Mouse (Mus musculus) urinary bladder, postnatal 25 days (tissue): Measurements from ENCODE around the gene Zfp60.
"Not testable (repeated sequence)": the region's sequence is repeated elsewhere in the genome, so short reads cannot be mapped to it uniquely, and the experiment has no call there.

Experiments used
- DNase-seq: peaks from one replicate; pipeline ENCODE4 v3.0.0; 2022; ENCODE audit warnings: low spot score

Gene Zfp60

DNA sequence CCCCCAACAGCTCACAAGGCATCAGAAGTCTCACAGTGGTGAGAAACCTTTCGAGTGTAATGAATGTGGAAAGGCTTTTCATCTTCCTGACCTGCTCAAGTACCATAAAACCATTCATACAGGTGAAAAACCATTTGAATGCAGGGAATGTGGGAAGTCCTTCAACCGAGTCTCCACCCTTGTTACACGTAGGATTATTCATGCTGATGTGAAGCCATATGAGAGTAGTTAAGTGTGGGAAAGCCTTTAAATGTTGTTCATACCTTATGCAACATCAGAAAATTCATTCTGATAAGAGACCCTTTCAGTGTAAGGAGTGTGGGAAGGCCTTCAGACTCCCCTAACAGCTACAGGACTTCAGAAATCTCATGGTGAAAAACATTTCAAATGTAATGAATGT lies 62.7 kb downstream of the Zfp60 start:
- DNase-seq = not testable (repeated sequence)

DNA sequence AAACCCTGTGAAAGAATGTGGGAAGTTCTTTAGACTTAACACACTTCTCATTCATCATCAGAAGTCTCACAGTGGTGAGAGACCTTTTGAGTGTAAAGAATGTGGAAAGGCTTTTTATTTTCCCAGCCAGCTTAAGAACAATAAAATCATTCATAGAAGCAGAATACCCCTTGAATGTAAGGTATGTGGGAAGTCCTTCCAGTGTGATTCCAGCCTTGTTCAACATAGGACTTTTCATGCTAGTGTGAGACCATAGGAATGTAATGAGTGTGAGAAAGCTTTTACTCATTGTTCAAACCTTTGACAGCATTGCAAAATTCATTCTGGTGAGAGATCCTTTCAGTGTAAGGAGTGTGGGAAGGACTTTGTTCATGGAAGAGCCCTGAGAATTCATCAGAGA lies 63.4 kb downstream of the Zfp60 start:
- no peak for DNase-seq

DNA sequence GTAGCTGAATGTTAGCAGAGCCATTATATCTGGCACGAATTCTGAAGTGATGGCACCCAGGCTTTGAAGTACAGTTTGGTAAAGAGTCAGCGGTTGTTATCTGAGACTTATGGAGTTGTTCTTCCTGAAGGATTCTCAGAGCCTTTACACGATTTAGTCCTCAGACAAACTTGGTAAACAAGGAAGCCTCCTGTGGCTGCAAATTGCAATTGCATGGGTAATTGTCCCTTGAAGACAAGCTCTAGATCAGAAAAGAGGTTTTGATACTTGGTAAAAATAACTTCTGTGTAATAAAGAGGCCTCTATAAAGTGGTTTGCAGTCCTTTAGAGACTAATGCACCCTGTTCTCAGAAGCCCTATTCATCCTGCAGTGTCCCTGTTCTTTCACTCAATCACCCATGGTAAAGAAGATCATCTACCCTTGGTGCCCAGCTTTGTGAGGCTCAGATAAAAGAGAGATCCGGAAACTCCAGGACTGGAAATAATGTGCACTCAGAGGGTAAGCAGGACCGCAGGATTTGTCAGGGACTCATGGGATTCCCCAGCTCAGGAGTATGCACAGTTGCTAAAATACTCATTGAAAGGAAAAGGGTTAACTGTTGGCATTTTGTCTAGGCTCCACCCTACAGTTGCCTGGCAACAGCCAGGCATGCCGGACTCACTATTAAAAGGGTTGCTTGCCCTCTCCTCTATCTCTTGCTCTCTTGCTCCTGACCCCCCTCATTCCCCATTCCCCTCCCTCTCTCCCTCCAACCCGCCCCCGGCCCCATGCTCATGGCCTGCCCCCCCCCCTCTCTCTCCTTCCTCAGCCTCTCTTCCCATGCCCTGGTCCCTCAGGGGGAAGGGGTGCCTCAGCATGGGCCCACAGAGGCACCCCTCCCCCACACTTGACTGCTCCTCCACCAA lies 67.0 kb downstream of the Zfp60 start:
- DNase-seq = no peak

DNA sequence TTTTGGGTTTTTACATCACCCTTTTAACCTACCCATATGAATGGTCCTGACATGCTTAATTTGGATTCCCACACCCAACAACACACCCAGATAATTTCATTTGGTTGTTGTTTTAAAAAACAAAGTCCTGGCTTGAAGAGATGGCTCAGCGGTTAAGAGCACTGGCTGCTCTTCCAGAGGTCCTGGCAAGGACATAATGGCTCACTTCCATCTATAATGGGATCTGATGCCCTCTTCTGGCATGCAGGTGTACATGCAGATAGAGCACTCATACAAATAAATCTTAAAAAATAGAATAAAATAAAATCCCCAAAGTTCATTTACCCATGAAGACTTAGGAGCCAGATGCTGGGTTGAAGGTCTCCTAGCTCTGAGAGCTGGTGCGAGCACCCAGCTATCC lies 69.9 kb downstream of the Zfp60 start:
- DNase-seq = no peak

DNA sequence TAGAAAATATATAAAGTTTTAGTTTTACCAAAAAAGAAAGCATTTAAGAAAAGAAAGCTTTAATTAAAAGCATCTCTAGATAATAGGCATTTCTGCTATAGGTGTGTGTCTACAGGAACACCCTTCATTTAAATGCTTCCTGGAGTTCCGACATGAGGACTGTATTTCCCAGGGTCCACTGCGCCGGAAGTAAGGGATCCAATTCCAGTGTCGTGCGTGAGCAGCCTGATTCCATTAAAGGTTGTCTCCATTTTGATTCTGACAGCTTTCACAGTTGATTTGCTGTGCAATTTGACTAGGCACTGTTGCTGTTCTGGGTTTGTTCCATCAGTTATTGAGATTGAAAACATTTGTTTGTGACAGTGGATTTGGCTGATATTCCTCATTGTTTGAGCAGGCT lies 71.8 kb downstream of the Zfp60 start:
- no peak for DNase-seq
